Mouse (Mus musculus) bone marrow macrophage, adult 2 months (primary cell): ENCODE measurements around the gene Wdfy3. TPM values are rescaled to one million over a fixed set of nuclear protein-coding genes. Genes with fewer than 3 reads are reported as not detected.
"Not testable (repeated sequence)": the region's sequence is repeated elsewhere in the genome, so short reads cannot be mapped to it uniquely, and the experiment has no call there.

Experiments
- H3K27ac ChIP-seq: 2 replicates; pipeline ENCODE4 v1.5.1; 2012; ENCODE audit warnings: low read depth, low read length; ENCODE audit not compliant: insufficient read depth
- H3K4me1 ChIP-seq: 2 replicates; pipeline ENCODE4 v1.6.1; 2012; ENCODE audit warnings: low read length; ENCODE audit not compliant: control insufficient read depth, insufficient read depth
- H3K4me3 ChIP-seq: 2 replicates; pipeline ENCODE4 v1.5.1; 2012; ENCODE audit warnings: mild to moderate bottlenecking, low read length, moderate library complexity; ENCODE audit not compliant: insufficient read depth
- CTCF ChIP-seq: IDR thresholded peaks from 2 replicates; pipeline ENCODE4 v1.5.1; 2012; ENCODE audit warnings: low read depth, mild to moderate bottlenecking, low read length, moderate library complexity
- POLR2A ChIP-seq: IDR thresholded peaks from 2 replicates; pipeline ENCODE4 v1.6.1; 2012; ENCODE audit warnings: mild to moderate bottlenecking, low read depth, low read length, borderline replicate concordance
- polyA plus RNA-seq: library from polyadenylated mRNA; stranded (reverse); fragments of >200 nt; gene quantifications from 2 replicates; pipeline ENCODE4 v1.2.4, GENCODE M21; 2012; ENCODE audit not compliant: missing spikeins, insufficient read depth, insufficient read length

Wdfy3 gene
- polyA plus RNA-seq, 1 experiment, result 43.0 TPM

DNA sequence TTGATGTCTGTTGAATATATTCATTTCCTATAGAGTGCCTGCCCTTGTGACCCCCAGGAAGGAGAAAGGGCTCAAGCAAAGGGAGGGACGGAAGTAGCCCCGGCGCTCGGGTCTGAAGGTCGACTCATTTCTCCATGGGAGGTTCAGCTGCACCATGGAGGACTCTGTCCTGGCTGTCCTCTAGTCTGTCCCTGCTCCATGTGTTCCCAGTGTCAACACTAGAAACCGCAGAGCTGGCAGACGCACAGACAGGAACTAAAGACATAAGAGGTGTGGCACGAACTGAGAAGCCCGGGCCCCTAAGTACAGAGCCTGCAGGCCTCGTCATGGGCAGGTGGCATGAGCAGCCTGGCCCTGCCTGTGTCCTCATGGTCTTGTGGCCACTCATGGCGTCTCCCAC lies 215.6 kb downstream of the Wdfy3 start:
- H3K4me1 ChIP-seq, result no peaks in the 10 kb centered on the region
- no peak for TF ChIP-seq CTCF
- TF ChIP-seq POLR2A, result no peak
- no peak overlapping the region for H3K27ac ChIP-seq
- no peak overlapping the region for H3K4me3 ChIP-seq

DNA sequence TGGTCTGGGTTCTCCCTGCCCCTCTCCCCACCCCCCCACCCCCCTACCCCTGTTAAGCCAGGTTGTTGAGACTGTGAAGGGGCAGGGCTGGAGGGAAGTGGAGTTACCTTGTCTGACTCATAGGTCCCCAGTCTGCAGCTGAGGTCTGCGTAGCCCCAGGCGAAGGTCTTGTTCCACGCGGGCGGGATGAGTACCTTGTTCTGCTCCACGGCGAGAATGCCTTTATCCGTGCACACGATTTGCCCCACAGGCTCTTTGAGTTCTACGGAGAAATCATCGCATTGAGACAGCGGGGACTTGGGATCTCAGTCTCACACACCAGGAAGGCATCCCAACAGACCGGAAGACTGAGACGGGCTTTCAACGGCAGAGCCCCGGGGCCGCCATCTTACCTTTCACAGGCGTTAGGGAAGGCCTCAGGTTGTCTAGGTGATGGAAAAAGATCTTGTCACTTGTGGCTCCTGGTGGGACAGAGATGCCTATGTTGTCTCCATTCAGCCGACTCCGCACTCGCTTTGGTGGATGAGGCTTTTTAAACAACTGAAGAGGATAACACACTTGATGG lies 217.5 kb downstream of the Wdfy3 start:
- TF ChIP-seq CTCF, result no peak
- no peak for TF ChIP-seq POLR2A
- Histone ChIP-seq H3K4me1 (no peaks in the 10 kb centered on the region), H3K4me3 (no peak overlapping the region), H3K27ac (no peak overlapping the region)

DNA sequence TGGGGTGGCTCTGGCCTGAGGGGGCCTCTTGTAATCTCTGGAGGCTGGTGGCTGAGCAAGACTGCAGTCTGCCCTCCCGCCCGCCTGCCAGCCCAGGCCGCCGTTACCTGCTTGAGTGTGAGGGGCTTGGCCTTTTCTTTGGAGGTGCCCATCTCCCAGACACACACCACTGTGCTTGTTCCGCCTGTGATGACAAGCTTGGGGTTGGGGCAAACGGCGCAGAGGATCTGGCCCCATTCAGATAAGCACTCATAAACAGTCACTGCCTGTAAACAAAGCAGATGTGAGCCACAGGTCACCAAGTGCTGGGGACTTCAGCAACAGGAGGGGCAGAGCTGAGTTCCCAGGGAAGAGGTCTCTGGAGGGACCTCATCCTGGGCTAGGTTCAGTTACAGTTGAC lies 218.6 kb downstream of the Wdfy3 start:
- no peaks in the 10 kb centered on the region for H3K4me1 ChIP-seq
- no peak overlapping the region for H3K27ac ChIP-seq
- H3K4me3 ChIP-seq, result no peak overlapping the region
- no peak for TF ChIP-seq CTCF
- no peak for TF ChIP-seq POLR2A

DNA sequence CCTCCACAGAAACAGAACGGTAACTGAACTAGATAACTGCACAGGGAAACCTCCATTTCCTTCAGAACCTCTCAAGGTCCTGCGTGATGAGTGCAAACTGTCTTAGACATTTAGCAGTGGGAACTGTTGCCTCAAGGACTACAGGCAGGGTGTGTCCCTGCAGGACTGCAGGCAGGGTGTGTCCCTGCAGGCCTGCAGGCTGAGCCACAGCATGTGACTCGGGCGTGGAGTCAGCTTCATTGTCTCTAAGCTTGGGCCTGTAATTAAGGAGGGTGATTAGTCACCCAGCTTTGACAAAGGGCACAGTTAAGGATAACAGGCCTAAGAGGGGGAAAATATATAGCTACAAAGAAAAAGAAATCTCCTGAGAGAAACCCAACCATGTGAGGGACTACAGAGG lies 222.0 kb downstream of the Wdfy3 start:
- Histone ChIP-seq H3K4me1 (no peaks in the 10 kb centered on the region), H3K27ac (no peak overlapping the region), H3K4me3 (no peak overlapping the region)
- TF ChIP-seq POLR2A (no peak), CTCF (no peak)

DNA sequence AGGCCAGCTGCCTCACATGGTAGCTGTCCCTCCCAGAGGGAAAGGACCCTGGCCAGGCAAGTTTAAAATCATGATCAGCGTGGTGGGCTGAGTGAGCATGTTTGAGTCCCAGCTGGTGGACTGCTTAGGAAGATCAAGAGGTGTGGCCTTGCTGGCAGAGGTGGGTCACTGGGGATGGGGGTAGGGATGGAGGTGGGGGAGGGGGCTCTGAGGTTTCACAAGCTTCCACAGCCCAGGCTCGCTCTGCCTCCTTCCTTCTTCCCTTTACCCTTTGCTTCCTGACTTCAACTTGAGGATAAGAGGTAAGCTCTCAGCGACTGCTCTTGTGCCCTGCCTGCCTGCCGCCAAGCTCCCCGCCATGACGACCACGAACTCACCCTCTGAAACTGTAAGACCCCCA lies 222.4 kb downstream of the Wdfy3 start:
- no peaks in the 10 kb centered on the region for H3K4me1 ChIP-seq
- TF ChIP-seq POLR2A (no peak), CTCF (no peak)

DNA sequence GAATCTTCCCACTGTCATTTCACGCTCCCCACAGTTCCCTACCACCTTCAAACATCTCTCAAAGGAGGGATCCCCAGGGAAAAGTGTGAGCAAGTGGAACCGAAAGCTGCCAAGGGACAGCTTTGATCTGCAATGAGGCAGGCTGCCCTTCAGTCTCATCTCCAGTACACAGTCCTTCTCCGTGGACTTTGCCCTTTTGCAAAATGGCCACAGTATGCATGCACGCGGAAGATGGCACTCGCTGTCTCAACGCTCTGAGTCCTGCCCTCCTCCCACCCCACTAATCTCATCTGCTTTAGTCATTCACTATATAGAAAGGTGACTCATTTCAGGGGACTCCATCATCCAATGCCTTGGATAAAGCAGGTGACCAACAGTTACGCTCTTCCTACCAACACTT lies 223.8 kb downstream of the Wdfy3 start:
- Histone ChIP-seq H3K4me3 (no peak overlapping the region), H3K27ac (no peak overlapping the region), H3K4me1 (no peaks in the 10 kb centered on the region)
- TF ChIP-seq CTCF (no peak), POLR2A (no peak)

More for the DNA sequence above, 222.4 kb downstream of the Wdfy3 start:
- Histone ChIP-seq H3K27ac (no peak overlapping the region), H3K4me3 (no peak overlapping the region)

DNA sequence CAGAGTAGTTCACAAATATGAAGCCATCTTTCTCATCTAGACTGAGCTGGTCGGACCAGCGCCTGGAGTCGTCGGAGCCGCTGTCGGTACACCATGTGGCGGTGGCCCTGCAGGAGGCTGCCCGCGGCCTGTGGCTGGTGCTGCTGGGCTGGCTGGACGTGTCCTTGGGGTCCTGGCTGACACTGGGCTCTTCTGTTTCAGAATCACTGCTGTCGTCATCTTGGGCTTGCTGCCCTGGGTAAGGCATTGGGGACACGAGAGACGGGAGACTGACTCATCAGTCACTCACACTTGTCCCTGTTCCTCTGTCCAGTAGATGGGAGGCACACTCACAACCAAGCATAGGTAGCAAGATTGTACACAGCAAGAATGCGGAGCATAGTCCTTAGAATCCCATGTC lies 224.7 kb downstream of the Wdfy3 start:
- Histone ChIP-seq H3K27ac (no peak overlapping the region), H3K4me1 (no peaks in the 10 kb centered on the region), H3K4me3 (no peak overlapping the region)
- TF ChIP-seq POLR2A, result no peak
- TF ChIP-seq CTCF, result no peak

DNA sequence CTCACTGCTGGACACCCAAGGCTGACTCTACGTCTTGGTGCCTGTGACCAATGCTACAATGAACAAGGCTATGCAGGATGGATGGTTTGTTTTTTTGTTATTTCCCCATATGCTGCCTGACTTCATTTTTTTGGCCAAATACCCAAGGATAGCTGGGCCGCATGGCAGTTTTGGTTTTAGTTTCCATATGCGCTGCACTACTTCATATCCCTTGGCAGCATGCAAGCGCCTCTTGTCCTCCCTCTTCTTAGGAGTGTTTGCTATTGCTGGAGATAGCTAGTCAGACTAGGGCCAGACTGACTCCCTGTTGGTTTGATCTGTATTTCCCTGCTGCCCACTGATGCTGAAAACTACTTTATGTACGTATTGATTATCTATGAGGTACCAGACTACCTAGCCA lies 229.2 kb downstream of the Wdfy3 start:
- Histone ChIP-seq H3K4me1 (no peaks in the 10 kb centered on the region), H3K4me3 (no peak overlapping the region), H3K27ac (no peak overlapping the region)
- no peak for TF ChIP-seq POLR2A
- TF ChIP-seq CTCF, result no peak

DNA sequence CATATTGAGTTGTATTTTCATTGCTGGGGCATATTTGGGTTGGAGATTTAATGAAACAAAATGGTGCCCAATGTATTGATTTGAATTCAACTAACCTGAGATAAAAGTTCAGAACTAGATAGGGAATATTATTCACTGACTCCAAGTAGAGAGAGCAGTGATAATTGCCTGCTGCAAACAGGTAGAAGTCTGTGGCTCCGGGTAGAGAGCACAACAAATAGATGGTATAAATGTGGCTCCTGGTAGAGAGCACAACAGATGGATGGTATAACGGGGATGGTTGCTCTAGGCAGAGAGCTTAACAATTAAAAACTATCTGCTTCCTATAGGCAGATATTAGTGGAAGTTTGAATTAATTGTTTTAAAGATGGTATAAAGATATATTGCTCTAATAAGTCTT lies 232.1 kb downstream of the Wdfy3 start:
- H3K27ac ChIP-seq, H3K4me3 ChIP-seq: not testable (repeated sequence)

DNA sequence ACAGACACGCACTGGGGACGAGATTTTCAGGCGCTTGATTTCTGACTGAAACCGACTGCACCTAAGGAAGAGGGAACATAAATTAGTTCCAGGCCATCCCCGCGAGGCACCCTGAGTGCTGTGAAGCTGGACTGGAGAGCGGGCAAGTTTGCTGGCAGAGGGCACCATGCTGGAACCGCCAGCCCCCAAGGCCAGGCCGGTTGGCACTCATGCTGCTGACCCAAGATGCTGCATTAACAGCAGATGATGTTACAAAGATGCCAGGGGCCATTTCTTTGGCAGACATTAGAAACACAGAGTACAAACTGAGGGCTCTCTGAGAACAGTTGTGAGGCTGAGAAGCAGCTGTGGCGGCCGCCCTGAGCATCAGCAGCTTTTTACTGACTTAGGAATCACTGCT lies 233.5 kb downstream of the Wdfy3 start:
- TF ChIP-seq POLR2A (no peak), CTCF (no peak)
- H3K4me1 ChIP-seq, result no peaks in the 10 kb centered on the region
- no peak overlapping the region for H3K4me3 ChIP-seq
- no peak overlapping the region for H3K27ac ChIP-seq

More for the DNA sequence above, 232.1 kb downstream of the Wdfy3 start:
- not testable (repeated sequence) for H3K4me1 ChIP-seq

DNA sequence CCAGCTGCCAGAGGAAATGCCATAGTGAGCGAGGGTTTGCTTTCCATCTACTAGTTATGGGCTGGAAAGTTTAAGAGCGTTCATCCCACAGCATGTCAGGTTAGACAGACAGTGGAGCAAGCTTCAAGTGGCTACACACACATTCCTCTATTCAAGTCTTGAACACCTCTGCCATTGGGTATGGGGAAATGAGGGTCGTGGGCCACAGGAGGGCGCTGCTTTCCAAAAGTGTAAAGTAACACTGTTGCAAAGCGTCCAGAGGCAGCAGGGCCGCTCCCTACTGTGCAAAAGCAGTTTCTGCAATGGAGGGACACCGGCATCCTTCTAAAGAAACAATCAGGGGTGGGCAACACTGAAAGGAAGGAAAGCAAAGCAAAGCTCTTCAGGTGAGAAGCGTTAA lies 235.8 kb downstream of the Wdfy3 start:
- TF ChIP-seq POLR2A (no peak), CTCF (peak; percentile 45; the same call in 1 of the 2 replicates)
- H3K27ac ChIP-seq, result no peak overlapping the region
- H3K4me3 ChIP-seq, result no peak overlapping the region
- H3K4me1 ChIP-seq, result no peaks in the 10 kb centered on the region
